Mouse (Mus musculus) heart, postnatal 25 days (tissue): ENCODE data around the gene Zfp846. TPM values are rescaled to one million over a fixed set of nuclear protein-coding genes. Genes with fewer than 3 reads are reported as not detected.
"Not testable (repeated sequence)": the region's sequence is repeated elsewhere in the genome, so short reads cannot be mapped to it uniquely, and the experiment has no call there.

Experiments
- DNase-seq: peaks from one replicate; pipeline ENCODE4 v3.0.0; 2022; ENCODE audit warnings: low spot score
- intact Hi-C: fragments of 180-260 bp; cut with DNase I; formaldehyde crosslinking; loops from one replicate; pipeline ENCODE4 v1.15.1; 2025
- total RNA-seq, 2 experiments: library from RNA; stranded (reverse); gene quantifications; 2 replicates each; pipeline ENCODE4 v1.2.3; 2021

Gene Zfp846
- total RNA-seq, 2 experiments from 2014 or later, result 5.9 to 6.6 TPM

- intact Hi-C loops, result not testable (repeated sequence)
Observed at GRCm38 (mm10) chr9:20635676-20636075, 54.6 kb downstream of the Zfp846 start.

DNA sequence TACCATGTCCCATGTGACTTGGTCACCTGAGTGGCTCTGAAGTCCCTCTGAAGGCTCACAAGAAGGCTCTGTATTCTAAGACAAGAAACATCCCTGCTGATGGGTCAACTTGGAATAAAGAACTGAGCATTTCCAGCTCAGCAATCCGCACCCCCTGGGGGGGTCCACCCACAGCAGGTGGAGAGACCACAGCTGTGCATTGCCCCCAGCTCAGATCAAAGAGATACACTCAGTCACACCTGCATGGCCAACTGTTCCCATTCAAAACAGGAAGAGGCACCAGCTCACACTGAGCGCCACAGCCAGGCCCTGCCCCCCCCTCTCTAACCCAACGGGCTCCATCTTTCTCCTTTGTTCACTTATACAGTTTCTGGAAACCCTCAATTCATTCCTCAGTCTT is 55.2 kb downstream of the Zfp846 start:
- intact Hi-C loops, result no loop called here
- no peak for DNase-seq

More at GRCm38 (mm10) chr9:20635676-20636075, 54.6 kb downstream of the Zfp846 start:
- DNase-seq, result not testable (repeated sequence)

DNA sequence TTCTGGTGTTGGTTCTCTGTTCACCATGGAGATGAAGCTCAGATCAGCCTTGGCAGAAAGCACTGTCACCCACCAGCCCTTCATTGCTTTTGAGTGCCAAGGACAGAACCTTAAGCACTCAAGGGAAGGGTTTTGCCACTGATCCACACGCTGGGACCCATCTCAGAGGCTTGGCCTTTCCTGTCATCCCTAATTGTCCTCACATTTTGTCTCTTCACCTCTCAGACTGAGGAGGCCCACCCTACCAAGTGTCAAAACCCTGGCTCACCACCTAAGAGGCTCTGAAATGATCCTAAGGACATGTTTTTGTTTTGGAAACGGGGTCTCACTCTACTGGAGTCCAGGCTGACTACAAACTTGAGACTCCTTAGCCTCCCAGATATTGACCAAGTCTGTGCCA is 55.7 kb downstream of the Zfp846 start:
- no peak for DNase-seq
- intact Hi-C loops, result no loop called here

DNA sequence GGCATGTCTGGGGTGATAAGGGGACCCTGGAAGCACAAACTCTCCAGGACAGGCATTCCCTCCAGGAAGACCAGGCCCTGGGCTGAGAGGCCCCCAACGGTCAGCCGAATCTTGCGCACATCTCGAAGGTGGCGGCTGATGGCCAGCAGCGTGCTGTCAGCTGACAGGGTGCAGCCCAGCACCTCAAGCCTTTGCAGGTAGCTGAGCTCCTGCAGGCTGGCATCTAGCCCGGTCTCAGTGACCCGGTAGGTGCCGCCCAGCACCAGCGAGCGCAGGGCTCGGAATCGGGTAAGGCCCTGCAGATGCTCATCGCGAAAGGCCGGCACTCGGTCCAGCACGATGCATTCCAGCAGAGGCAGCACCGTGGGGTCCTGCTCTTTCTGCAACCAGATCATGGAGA is 57.5 kb downstream of the Zfp846 start:
- intact Hi-C loops, result no loop called here
- DNase-seq, result no peak

- DNase-seq, result no peak
- intact Hi-C loops, result no loop called here
Observed at GRCm38 (mm10) chr9:20639486-20639885, 58.4 kb downstream of the Zfp846 start.

- intact Hi-C loops, result no loop called here
- DNase-seq, result no peak
Observed at GRCm38 (mm10) chr9:20641501-20641900, 60.4 kb downstream of the Zfp846 start.

- intact Hi-C loops, result no loop called here
- DNase-seq, result peak; percentile 38
Observed at GRCm38 (mm10) chr9:20642101-20642895, 61.2 kb downstream of the Zfp846 start, which contains the start of gene Ubl5. Ubl5 (plus strand) TSS chr9:20642878.

DNA sequence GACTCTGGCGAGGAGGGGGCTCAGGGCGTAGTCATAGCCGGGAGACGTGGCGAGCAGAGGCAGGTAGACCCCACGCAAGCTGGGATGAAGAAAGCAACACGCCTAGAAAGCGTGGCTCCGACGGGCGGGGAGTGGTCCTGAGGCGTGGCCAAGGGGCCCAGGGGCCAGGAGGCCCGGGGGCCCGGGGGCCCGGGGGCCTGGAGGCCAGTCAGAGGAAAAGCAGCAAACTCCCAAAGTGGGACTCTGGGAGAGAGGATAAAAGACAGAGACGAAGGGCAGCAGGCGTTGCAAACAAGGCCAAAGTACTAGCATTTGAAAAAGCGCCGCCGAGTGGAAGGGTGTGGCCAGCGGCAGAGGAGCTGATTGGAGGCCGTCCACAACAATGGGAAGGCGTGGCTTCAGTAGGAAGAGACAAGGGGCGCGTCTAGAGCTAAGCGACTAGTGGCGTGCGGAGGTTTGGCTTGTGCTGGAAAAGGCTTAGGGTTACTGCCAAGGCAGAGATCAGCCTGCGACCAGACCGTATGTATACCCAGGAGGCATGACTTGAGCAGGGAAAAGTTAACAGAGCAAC is 61.9 kb downstream of the Zfp846 start:
- intact Hi-C loops, result no loop called here
- DNase-seq, result peak; percentile 77

DNA sequence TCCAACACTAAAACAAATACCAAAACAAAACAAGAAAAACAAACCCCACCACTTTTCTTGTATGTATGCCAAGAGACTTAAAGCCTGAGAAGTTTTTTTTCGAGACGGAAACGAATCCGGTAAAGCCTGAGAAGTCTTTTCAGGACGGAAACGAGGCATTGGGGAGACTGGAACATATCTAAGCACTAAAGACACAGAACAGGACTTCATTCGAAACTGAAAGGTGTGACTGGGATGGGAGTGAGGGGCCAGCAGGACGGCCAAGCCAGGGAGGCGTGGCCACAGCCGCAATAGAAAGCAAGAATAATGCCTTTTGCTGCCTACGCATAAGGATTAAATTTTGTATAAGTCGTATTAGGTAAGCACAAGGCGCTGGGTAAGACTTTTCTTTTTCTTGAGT is 62.7 kb downstream of the Zfp846 start:
- no peak for DNase-seq
- intact Hi-C loops, result no loop called here

DNA sequence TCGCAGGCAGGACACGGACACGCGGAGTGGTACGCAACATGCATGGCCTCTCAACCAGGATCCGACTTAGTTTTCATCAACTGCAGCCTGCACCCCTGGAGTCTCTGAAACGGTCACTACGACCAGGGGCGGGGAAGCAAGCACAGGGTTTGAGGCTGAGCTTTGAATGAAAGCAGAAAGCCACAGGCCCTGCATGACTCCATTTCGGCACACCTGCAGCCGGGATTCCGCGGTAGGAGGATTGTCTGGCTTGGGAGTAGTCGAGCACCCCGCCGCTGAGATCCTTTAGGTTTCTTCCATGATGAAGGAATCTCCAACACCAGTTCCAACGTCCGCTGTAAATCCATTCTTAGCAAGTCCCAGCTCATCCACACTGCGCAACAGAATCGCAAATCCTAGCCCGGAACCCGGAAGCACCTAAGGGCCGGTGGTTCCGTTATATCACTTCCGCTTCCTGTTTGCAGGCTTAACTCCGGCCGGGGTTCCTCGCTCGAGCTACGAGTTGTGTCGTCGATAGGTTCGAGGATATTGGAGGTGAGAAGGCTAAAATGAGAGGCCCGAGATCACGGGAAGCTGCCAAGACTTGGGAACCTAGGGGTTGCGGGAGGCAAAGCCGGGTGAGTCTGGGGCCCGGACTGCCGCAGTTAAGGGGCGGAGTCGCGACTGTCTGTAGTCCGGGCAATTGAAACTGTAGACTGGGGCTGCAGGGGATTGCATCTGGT is 63.4 kb downstream of the Zfp846 start, which contains the start of gene Fbxl12:
Gene Fbxl12, minus strand, starts transcription at position 408 of the 722 bp plus-strand sequence.
- peak; percentile 62 for DNase-seq
- intact Hi-C loops, result no loop called here

- no peak for DNase-seq
- intact Hi-C loops, result no loop called here
Observed at GRCm38 (mm10) chr9:20645121-20645520, 64.0 kb downstream of the Zfp846 start.

DNA sequence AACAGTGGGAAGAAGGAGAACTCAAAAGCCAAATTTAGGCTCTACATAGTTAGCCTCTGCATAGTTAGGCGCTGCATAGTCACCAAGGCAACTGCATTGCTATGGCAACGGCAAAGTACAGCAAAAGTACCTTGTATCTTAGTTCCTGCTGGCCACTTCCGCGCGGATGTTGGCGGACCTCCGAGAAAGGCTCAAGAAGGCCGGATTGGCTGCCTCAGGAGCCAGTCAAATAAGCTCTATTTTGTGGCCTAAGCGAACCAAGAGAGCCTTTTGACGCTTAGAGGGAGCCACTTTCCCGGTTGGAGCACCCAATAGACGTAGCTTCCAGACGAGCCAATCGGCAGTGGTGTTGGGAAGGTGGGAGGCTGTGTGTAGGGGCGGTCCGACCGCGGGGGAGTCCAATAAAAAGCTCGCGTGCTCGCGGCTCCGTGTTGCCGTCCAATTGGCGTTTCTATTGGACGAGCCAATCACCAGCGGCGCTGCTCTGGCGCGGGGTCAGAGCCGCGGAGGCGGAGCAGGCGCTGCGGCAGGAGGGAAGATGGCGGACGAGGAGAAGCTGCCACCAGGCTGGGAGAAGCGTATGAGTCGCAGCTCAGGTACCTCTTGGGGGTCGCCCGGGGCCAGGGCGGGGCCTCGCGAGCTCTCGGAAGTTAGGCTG is 70.6 kb downstream of the Zfp846 start, which contains the start of gene Pin1:
Gene Pin1, plus strand, starts transcription at position 494 of the 658 bp plus-strand sequence.
- intact Hi-C loops, result loop anchor here (5.0 kb wide), 1 partner anchor 184 kb away; no protein-coding TSS in a partner anchor
- peak; percentile 99 for DNase-seq

- intact Hi-C loops, result loop anchor here (5.0 kb wide), 1 partner anchor 185 kb away; no protein-coding TSS in a partner anchor
Observed at GRCm38 (mm10) chr9:20652260-20652658, 71.2 kb downstream of the Zfp846 start.

DNA sequence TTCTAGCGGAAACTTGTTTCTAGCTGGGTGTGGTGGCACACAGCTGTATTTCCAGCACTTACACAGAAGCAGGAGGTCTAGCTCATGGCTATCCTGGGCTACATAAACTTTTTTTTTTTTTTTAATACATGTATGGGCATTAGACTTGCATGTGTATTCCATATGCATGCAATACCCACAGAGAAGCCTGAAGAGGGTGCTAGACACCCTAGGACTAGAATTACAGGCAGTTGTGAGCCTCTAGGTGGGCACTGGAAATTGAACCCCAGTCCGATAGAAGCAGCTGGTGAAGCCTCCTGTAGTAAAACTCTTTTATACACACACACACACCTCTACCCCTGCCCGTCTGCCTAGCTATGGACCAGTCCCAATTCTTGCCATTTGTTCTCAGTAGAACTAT is 72.8 kb downstream of the Zfp846 start:
- no peak for DNase-seq
- intact Hi-C loops, result loop anchor here (5.0 kb wide), 1 partner anchor 187 kb away; no protein-coding TSS in a partner anchor

More at GRCm38 (mm10) chr9:20652260-20652658, 71.2 kb downstream of the Zfp846 start:
- no peak for DNase-seq

Other genes with a start within 250 kb of the Zfp846 start
- gene Olfr18, start 245.2 kb upstream of the Zfp846 start, total RNA-seq, result not detected
- gene Zfp560, start 196.1 kb upstream of the Zfp846 start, total RNA-seq, result 10 to 100 TPM; 11.6 to 11.8 TPM
- 10 to 100 TPM in 1 of 2 experiments, 1 to 10 TPM in 1; 9.1 to 11.9 TPM for gene Zfp26, start 121.1 kb upstream of the Zfp846 start, total RNA-seq
- 10 to 100 TPM; 10.6 to 12.2 TPM for gene Zfp426, start 88.5 kb upstream of the Zfp846 start, total RNA-seq
- gene Zfp266, start 59.9 kb upstream of the Zfp846 start, total RNA-seq, result 10 to 100 TPM; 22.2 to 29.9 TPM
- gene Ubl5, start 61.6 kb downstream of the Zfp846 start, total RNA-seq, result 100 to 1,000 TPM; 218 to 220 TPM
- gene Fbxl12, start 63.5 kb downstream of the Zfp846 start, total RNA-seq, result 10 to 100 TPM; 10.5 to 11.5 TPM
- gene Pin1, start 70.8 kb downstream of the Zfp846 start, total RNA-seq, result 10 to 100 TPM; 18.3 to 19.2 TPM
- gene Olfm2, start 165.1 kb downstream of the Zfp846 start, total RNA-seq, result under 1 TPM in 1 of 2 experiments, not detected in 1; 0.18 TPM
- gene Col5a3, start 233.8 kb downstream of the Zfp846 start, total RNA-seq, result 10 to 100 TPM; 26.1 to 30.2 TPM
- not detected for gene Rdh8, start 237.2 kb downstream of the Zfp846 start, total RNA-seq